Mouse (Mus musculus) adipocyte (in vitro differentiated cells): ENCODE measurements at regions not wholly inside any gene's neighbourhood (a gene's known extent, or its start where the extent isn't known, plus 50 kb on each side); places are given as distances from the start of the nearest gene placed in this dataset.
"Not testable (repeated sequence)": the region's sequence is repeated elsewhere in the genome, so short reads cannot be mapped to it uniquely, and the experiment has no call there.

ENCODE experiments used
- DNase-seq: peaks from one replicate; pipeline ENCODE4 v3.0.0-alpha.2; 2016; ENCODE audit warnings: low spot score

DNA sequence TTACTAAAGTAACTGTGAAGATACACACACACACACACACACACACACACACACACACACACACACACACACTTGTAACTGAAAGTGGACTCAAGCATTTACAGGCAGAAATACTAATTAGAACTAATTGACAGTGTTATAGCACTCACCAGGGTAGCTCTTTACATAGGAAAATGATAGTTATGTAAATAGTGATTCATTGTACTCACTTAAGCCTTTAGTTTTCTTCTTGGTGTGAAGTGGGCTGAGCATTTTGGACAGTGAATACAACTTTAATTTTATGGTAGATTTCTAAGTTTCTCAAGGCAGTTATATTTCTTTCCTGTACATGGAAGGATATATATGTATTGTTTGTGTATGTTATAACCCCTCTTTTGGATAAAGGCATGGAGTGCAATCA is 704.5 kb upstream of the Nr2f1 start:
- DNase-seq, result no peak

DNA sequence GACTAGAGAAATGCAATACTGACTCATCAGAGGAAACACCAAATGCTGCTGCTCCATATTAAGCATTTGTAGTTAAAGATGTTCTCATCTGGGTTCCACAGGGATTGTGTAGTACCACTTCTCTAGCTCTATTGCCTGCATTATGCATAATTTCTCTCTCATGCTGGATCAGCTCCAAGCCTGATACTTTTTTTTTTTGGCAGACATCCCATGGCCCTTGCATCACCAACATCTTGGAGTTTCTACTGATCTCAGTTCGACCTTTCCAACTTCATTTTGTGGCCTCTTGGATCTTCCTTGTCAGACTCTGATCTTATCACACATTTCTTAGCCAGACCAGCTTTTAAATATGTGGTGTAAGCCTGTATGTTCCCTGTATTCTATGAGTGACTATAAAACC is 701.1 kb upstream of the Nr2f1 start:
- peak; percentile 66 for DNase-seq

DNA sequence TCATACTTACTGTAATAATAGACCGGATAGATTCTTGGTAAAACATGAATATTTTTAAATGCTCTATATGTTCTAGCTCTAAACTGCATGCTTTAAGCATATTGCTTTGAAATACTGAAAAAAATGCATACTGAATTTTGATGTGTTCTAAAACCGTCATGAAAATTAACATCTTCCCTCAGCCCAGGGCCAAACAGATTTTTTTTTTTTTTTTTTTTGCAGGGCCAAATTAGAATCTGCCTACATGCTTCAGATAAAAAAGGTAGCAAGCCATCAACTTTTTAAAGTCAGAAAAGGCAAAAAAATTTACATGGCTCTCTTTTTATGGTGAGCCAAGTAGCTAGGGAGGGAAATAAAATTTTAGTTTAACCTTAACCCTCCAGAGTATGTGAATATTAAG is 692.7 kb upstream of the Nr2f1 start:
- DNase-seq, result no peak

DNA sequence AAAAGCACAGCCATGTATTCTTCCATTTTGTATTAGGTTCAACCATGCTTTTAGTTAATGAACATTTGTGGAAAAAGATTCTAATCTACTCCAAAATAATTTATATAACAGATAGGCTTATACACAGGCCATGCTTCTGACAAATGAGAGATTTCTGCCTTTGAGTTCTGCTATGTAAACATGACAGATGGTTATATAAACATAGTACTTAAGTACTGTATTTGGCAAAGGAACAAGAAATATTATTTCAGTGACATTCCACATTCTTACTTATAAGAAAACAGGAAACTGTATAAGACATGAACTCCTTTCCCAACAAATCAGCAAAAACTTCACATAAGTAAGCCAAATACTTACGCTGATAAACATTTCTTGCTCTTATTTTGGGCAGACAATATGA is 683.5 kb upstream of the Nr2f1 start:
- no peak for DNase-seq

DNA sequence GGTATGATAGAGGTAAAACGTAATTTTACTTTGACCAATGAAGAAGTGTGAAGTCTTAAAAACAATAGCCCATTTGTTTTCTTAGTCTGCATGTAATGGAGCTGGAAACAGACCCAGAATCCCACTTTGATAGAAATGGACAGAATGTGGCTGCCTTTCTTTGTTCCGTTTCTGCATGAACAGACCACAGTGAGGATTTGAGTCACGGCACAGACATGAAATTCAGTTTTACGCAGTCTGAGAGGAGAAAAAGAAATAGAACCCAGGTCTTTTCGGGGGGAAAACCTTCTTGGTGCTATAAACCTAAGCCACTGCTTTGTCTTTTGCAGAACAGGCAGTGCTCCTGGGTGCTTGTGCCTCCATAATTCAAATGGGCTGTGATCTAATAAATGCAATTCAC is 673.0 kb upstream of the Nr2f1 start:
- DNase-seq, result no peak

DNA sequence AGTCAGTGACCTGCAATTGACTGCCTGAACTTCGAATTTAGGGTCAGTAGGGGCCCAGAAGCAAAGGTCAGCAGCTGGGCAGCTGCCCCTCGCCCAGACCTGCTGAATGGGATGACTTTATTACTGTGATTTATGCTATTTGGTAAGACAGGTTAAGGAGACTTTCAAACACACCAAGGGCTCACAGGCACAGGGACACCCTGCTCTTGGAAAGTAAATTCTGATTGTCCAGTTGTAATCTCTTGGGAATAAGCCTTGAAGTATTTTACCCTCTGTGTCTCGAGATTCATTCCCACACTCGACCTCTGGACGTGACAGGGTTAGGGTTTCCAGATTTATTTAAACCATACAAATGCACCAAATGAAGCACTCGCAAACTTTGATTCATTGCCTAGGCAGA is 672.4 kb upstream of the Nr2f1 start:
- DNase-seq, result no peak

DNA sequence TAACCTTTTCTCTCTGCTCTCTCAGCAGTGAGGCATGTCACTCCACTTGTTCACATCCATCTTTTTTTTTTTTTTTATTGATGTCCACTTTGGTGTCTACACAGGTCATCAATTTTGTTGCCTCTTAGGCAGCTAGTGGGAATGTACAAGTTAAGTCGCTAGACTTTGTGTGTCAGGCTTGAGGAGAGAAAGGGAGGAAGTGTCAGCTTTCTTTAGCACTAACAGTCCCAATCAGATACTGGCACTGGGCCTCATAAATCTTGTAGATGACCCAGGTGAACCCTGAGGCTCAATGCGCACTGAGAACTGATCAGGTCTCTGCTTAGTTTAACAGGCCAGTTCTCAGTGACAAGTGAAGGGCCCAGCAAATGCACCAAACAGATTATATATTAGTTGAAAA is 671.7 kb upstream of the Nr2f1 start:
- no peak for DNase-seq

DNA sequence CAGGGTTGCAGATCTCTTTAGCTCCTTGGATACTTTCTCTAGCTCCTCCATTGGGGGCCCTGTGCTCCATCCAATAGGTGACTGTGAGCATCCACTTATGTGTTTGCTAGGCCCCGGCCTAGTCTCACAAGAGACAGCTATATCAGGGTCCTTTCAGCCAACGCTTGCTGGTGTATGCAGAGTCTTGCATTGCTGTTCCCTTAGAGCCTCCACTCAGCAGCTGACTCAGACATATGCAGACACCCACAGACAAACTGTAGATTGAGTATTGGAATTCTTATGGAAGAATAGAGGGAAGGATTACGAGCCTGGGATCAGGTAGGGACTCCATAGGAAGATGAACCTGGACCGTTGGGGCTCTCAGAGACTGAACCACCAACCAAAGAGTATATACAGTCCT is 624.8 kb upstream of the Nr2f1 start:
- not testable (repeated sequence) for DNase-seq

DNA sequence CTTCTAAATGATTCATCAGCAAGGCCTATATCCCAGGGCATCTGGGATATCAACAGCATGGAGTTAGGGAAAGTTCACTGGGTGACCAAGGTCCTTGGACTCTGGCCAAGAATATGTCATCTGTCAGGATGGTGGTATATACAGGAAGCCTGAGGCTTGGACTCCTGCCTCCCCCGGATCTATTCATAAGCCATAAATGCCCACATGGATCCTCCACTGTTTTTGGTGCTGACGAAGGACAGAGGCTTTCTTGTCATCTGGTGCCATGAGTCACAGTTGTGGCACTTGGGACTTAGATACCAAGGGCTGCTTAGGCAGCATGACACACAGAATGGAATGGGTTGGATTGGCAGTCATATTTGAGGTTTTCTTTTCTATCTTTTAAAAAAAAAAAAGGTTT is 610.1 kb upstream of the Nr2f1 start:
- peak; percentile 29 for DNase-seq

DNA sequence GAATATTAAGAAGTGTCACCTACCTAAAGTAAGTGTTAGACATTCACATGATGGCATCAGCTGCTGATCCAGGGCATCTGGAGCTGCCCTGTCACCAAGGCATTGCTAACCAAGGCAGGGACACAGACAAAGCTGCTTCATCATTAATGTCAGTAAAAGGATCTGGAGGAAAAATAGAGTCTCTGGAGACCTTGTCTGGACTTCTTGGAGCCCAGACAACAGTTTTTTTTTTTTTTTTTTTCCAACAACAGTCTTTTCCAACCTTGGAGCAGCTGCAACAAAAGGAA is 603.2 kb upstream of the Nr2f1 start:
- peak; percentile 3 for DNase-seq

DNA sequence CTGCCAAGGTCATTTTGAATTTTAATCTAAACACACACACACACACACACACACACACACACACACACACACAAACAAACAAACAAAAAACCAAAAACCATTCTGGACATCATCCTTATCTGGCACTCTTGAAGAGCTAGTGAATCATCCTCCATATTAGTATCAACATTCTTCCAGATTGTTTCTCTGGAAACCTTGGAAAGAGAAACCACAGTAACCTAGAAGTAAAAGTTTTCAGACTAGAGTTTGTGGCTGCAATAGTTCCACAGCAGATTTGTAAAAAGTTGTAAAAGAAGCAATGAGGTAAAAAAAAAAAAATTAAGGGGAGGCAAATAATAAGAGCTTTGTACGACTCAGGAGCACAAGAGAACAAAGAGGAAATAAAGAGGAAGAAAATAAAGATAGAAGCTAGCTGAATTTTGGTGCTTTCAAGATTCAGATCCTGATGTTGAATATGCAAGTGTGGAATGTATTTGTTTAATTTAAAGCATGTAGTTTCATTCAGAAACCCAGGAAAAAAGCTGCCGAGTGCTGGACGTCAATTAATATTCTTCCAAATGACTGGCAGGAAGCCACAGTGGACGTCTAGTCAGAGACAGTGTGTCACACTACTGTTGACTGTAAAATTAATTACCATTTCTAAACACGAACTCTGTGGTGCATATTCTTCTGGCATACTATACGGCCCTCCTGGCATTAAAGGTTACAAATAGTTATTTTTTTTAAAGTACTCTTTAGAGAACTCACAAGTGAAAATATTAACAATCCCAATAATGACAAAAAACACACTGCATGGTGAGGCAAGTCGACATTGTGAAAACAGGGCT is 602.7 kb upstream of the Nr2f1 start:
- DNase-seq, result no peak

DNA sequence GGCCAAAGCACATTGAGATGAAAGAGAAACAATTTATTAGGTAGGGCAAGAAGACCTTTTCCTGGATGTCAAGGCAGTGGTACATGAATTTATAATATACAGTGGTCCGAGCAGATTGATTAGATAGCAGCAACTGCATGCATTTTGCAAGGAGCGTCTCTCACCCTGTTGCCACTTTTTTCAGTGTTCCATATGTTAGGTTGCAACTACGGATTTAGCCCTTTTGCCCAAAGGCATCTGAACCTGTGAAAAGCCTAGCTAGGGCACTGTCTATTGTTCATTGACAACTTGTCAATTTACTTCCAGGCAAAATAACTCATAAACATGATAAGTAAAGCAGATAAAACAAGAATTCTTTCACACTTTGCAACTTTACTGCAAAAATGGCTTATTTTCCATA is 600.1 kb upstream of the Nr2f1 start:
- no peak for DNase-seq

DNA sequence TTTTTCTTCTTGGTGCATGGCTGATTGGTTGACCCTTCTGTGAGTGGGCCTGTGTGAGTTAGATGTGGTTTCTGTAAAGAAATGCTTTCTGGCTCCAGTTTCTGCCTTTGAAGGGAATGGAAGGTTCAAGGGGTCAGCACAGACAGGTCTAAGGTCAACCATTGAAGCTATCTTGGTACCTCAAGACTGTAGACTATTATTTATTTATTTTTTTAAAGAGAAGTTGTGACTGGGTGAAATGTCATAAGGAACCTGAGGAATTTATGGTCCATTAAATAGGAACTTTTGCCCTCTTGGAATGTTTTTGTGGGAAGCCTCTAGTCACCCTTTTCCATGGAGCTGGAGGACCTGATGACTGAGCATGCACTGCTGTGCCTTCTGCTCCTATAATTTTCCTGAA is 595.7 kb upstream of the Nr2f1 start:
- no peak for DNase-seq

DNA sequence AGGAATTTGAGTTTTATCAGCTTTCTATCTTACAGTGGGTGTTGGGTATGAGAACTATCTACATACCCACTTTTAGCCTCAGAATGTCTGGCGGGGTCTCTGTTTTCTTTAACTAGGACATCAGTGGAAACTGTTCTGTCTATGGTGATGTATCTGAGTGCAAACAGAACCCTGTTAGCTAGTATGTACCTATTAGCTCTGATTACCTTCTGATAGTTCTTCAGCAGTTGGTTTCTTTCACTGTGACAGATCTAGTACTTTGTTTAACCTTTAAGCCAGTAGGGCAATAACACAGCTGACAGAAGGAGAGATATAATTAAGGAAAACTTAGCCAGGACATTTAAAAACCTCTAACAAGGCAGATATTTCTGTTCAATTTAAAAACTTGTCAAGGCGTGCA is 584.7 kb upstream of the Nr2f1 start:
- no peak for DNase-seq

DNA sequence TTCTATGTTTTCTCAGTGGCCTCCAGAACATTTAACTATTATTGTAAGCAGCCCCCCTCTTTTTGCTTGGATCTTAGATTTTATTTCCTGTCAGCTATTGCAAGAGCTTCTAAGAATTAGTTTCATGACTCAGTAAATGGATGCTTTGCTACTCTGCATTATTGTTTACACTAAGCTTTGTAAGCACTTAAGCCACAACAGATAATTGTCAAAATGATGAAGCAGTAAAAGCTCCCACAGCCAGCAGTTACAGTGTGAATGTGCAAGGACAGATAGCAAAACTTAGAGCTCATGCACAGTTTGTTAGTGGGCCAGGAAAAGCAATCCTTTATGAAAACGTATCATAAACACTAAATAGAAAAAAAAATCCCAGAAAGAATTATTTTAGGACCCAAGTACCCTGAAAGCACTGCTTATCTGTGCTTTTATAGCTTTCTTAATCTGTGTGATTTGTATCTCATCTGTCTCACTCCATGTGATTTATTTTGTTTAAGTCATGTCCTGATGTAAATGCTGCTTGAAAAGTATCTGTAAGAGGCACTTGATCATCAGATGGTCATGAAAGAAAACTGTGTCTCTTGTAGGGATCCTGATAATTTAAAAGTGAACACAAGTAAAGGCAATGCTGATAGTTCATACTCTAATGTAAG is 584.2 kb upstream of the Nr2f1 start:
- no peak for DNase-seq
